Mouse (Mus musculus) C2C12 (cell line): ENCODE data around the gene Eif5a.

ENCODE experiments used
- CEBPB ChIP-seq: IDR thresholded peaks from one replicate; pipeline ENCODE4 v1.6.1; 2011; ENCODE audit warnings: low read depth, mild to moderate bottlenecking, control low read depth, moderate library complexity
- CTCF ChIP-seq: IDR thresholded peaks from one replicate; pipeline ENCODE4 v1.5.1; 2011; ENCODE audit not compliant: control insufficient read depth, insufficient read depth, insufficient read length
- MAX ChIP-seq: IDR thresholded peaks from one replicate; pipeline ENCODE4 v1.6.1; 2011; ENCODE audit warnings: mild to moderate bottlenecking, control low read depth
- MYOD1 ChIP-seq: IDR thresholded peaks from one replicate; pipeline ENCODE4 v1.6.1; 2011; ENCODE audit warnings: low read depth; ENCODE audit not compliant: control insufficient read depth, insufficient read length
- USF1 ChIP-seq: IDR thresholded peaks from one replicate; pipeline ENCODE4 v1.6.1; 2011; ENCODE audit warnings: low read depth, mild to moderate bottlenecking, control low read depth, moderate library complexity

- TF ChIP-seq CTCF (no peak), MAX (no peak), USF1 (no peak), MYOD1 (no peak), CEBPB (no peak)
These were observed 2.7 kb downstream of the Eif5a start for GRCm38 (mm10) chr11:69919053-69919452.
